ENCODE assay signal across 24 mouse cellular contexts in the genomic region with DNA sequence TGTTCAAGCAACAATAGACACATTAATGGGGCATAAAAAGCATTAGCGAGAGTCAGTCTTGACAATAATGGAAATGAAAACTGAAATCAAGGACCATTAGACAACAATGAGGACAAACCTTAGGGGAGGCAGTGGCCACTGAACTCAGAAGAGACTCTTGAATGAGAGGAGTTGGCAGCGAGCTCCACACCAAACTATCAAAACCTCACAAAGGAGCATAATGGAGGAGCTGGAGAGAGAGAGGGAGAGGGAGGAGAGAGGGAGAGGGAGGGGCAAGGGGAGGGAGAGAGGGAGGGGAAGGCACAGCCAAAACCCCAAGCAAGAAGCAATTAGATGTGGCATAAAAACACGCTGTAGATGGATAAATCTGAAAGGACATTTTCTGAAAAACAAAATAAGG.
"Had no signal": no experiment of that assay in that cellular context is flagged by ENCODE, and none has a peak within 500 bp of the region (broad histone marks: within the 10 kb centered on the region; RNA-seq: fewer than 3 reads in every experiment).

No protein-coding gene starts in this region.

- H3K4me2 ChIP-seq: heart, embryonic 12.5 days; hindbrain, embryonic 14.5 days; intestine, embryonic 15.5 days; limb, embryonic 12.5 days; liver, embryonic 11.5 days; liver, embryonic 13.5 days; liver, embryonic 15.5 days had no signal

- H3K4me1 ChIP-seq: intestine, embryonic 15.5 days; liver, embryonic 13.5 days; liver, embryonic 15.5 days had no signal

- H3K9ac ChIP-seq: heart, embryonic 12.5 days; hindbrain, embryonic 14.5 days; intestine, embryonic 15.5 days; limb, embryonic 12.5 days; liver, embryonic 13.5 days; liver, embryonic 15.5 days had no signal

- H3K27ac ChIP-seq: heart, embryonic 10.5 days; hindbrain, embryonic 10.5 days; hindbrain, embryonic 14.5 days; intestine, embryonic 15.5 days; left cerebral cortex, adult 2 months; limb, embryonic 10.5 days; limb, embryonic 12.5 days; liver, embryonic 13.5 days; liver, embryonic 15.5 days had no signal

- DNase-seq: gastrocnemius, postnatal 14 days; gastrocnemius, postnatal 36 days; heart, adult 11 months; heart, postnatal 10 days; heart, postnatal 4 days; kidney, adult 18-20 months; kidney, adult 8-10 months; kidney, postnatal 10 days; kidney, postnatal 36 days; liver; liver, embryonic 13.5 days had no signal

- ATAC-seq: hindbrain, embryonic 16.5 days; inflammation-experienced regulatory T-cells, adult 6 months; intestine, embryonic 15.5 days; intestine, postnatal 0 days had no signal

- H3K27me3 ChIP-seq: heart, embryonic 12.5 days; intestine, embryonic 15.5 days; limb, embryonic 12.5 days; liver, embryonic 13.5 days; liver, embryonic 15.5 days had no signal

- H3K9me3 ChIP-seq: heart, embryonic 10.5 days; heart, embryonic 12.5 days; hindbrain, embryonic 10.5 days; intestine, embryonic 15.5 days; limb, embryonic 10.5 days; limb, embryonic 12.5 days; liver, embryonic 13.5 days; liver, embryonic 15.5 days had no signal

- H3K4me3 ChIP-seq: heart, embryonic 10.5 days; heart, embryonic 12.5 days; hindbrain, embryonic 10.5 days; intestine, embryonic 15.5 days; left cerebral cortex, adult 2 months; limb, embryonic 10.5 days; limb, embryonic 12.5 days; liver, embryonic 13.5 days; liver, embryonic 15.5 days had no signal

- H3K36me3 ChIP-seq: heart, embryonic 10.5 days; heart, embryonic 12.5 days; hindbrain, embryonic 10.5 days; intestine, embryonic 15.5 days; limb, embryonic 10.5 days; limb, embryonic 12.5 days; liver, embryonic 13.5 days; liver, embryonic 15.5 days had no signal
